Mouse (Mus musculus) liver, embryonic 13.5 days (tissue): ENCODE data around the gene Ddx10. TPM values are rescaled to one million over a fixed set of nuclear protein-coding genes. Genes with fewer than 3 reads are reported as not detected.
"Not testable (repeated sequence)": the region's sequence is repeated elsewhere in the genome, so short reads cannot be mapped to it uniquely, and the experiment has no call there.

Source experiments
- ATAC-seq: fragments of 200-750 bp; cut with Nextera tagmentation; 2 replicates; pipeline ENCODE4 v1.8.0; 2017; ENCODE audit warnings: low read depth, mild to moderate bottlenecking, moderate number of reproducible peaks, moderate library complexity
- DNase-seq: peaks from one replicate; pipeline ENCODE4 v3.0.0; 2022
- H3K27ac ChIP-seq: fragments of 300-500 bp; sonication (generic); 2 replicates; pipeline ENCODE4 v1.5.1; 2015; ENCODE audit warnings: moderate library complexity, mild to moderate bottlenecking, inconsistent platforms
- H3K27me3 ChIP-seq: fragments of 300-500 bp; sonication (generic); 2 replicates; pipeline ENCODE4 v1.6.1; 2015; ENCODE audit warnings: mild to moderate bottlenecking, inconsistent platforms
- H3K36me3 ChIP-seq: fragments of 300-500 bp; sonication (generic); 2 replicates; pipeline ENCODE4 v1.6.1; 2015; ENCODE audit warnings: mild to moderate bottlenecking, inconsistent platforms
- H3K4me1 ChIP-seq: fragments of 300-500 bp; sonication (generic); replicated peaks from 2 replicates; pipeline ENCODE4 v1.6.1; 2015; ENCODE audit warnings: inconsistent platforms
- H3K4me2 ChIP-seq: fragments of 300-500 bp; sonication (generic); 2 replicates; pipeline ENCODE4 v1.6.1; 2015; ENCODE audit warnings: inconsistent platforms, mild to moderate bottlenecking, moderate library complexity
- H3K4me3 ChIP-seq: fragments of 300-500 bp; sonication (generic); replicated peaks from 2 replicates; pipeline ENCODE4 v1.5.1; 2015; ENCODE audit warnings: mild to moderate bottlenecking, inconsistent platforms
- H3K9ac ChIP-seq: fragments of 300-500 bp; sonication (generic); 2 replicates; pipeline ENCODE4 v1.6.1; 2015; ENCODE audit warnings: mild to moderate bottlenecking, inconsistent platforms
- H3K9me3 ChIP-seq: fragments of 300-500 bp; sonication (generic); replicated peaks from 2 replicates; pipeline ENCODE4 v1.6.1; 2016; ENCODE audit warnings: inconsistent platforms
- WGBS: fragments of 180-500 bp; shearing (Covaris S2); methylation state at CpG from one replicate; pipeline ENCODE4 v1.1.7; 2015; ENCODE audit not compliant: insufficient replicate concordance; 5-methylcytosine and 5-hydroxymethylcytosine counted together
- polyA plus RNA-seq: library from polyadenylated mRNA; unstranded; fragments of >200 nt; fragmentation: Nextera tagmentation; extraction: Ambion mirVana; gene quantifications from 2 replicates; pipeline ENCODE4 v1.2.1, GENCODE M21; 2015

The Ddx10 gene
- polyA plus RNA-seq, 1 experiment from 2014 or later, result 18.7 TPM

GRCm38 (mm10) chr9:53143508-53143907, 104.3 kb downstream of the Ddx10 start:
- Histone ChIP-seq H3K9me3 (no peaks in the 10 kb centered on the region), H3K27ac (no peak overlapping the region), H3K36me3 (no peaks in the 10 kb centered on the region), H3K9ac (no peak overlapping the region), H3K4me1 (no peaks in the 10 kb centered on the region), H3K4me3 (no peak overlapping the region), H3K27me3 (no peaks in the 10 kb centered on the region), H3K4me2 (no peak overlapping the region)
- ATAC-seq, result no peak
- 84% methylated on average over 2 of the region's 2 CpGs for WGBS
- DNase-seq, result no peak

- not testable (repeated sequence) for H3K27ac ChIP-seq, H3K36me3 ChIP-seq, H3K9me3 ChIP-seq, DNase-seq, H3K27me3 ChIP-seq, H3K4me1 ChIP-seq, ATAC-seq, H3K4me2 ChIP-seq, H3K9ac ChIP-seq, H3K4me3 ChIP-seq
- WGBS, result 61% methylated on average over 1 of the region's 1 CpGs
These were observed 105.4 kb downstream of the Ddx10 start for GRCm38 (mm10) chr9:53142424-53142823.

GRCm38 (mm10) chr9:53140610-53141165, 107.2 kb downstream of the Ddx10 start:
- Histone ChIP-seq H3K4me1 (no peaks in the 10 kb centered on the region), H3K36me3 (no peaks in the 10 kb centered on the region), H3K4me3 (no peak overlapping the region), H3K9me3 (no peaks in the 10 kb centered on the region), H3K9ac (no peak overlapping the region), H3K27ac (no peak overlapping the region), H3K4me2 (no peak overlapping the region), H3K27me3 (no peaks in the 10 kb centered on the region)
- DNase-seq (no peak), ATAC-seq (no peak)
- WGBS, result 78% methylated on average over 8 of the region's 8 CpGs

GRCm38 (mm10) chr9:53132826-53133225, 115.0 kb downstream of the Ddx10 start:
- H3K9ac ChIP-seq, result no peak overlapping the region
- ATAC-seq, result no peak
- H3K9me3 ChIP-seq, result no peaks in the 10 kb centered on the region
- DNase-seq, result no peak
- no peaks in the 10 kb centered on the region for H3K27me3 ChIP-seq
- no peak overlapping the region for H3K27ac ChIP-seq
- no peak overlapping the region for H3K4me3 ChIP-seq
- WGBS, result 79% methylated on average over 1 of the region's 1 CpGs
- no peak overlapping the region for H3K4me2 ChIP-seq
- no peaks in the 10 kb centered on the region for H3K36me3 ChIP-seq
- no peaks in the 10 kb centered on the region for H3K4me1 ChIP-seq

DNA sequence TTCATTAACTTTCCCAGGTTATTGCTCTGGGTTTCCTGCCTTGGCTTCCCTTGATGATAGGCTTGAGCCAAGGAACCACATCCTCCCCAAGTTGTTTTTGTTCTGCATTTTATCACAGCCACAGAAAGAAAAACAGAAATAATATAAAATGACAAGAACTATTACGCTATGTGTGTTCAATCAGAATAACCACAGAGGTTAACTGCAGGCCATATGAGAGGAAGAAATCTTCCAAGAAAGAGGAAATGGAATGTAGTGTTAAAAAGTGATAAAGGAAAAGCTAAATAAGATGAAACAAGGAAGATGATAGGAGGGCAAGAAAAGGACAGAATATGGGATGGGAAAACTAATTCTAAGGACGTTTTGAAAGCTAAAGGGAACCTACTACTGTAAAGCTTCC, 117.4 kb downstream of the Ddx10 start:
- no peaks in the 10 kb centered on the region for H3K9me3 ChIP-seq
- DNase-seq, result no peak
- no peak for ATAC-seq
- no peak overlapping the region for H3K4me2 ChIP-seq
- no peaks in the 10 kb centered on the region for H3K4me1 ChIP-seq
- no peak overlapping the region for H3K9ac ChIP-seq
- no peak overlapping the region for H3K27ac ChIP-seq
- H3K4me3 ChIP-seq, result no peak overlapping the region
- H3K36me3 ChIP-seq, result 0 out of 2 replicates have a peak, but pooled peaks cover 3% of the 10 kb centered on the region
- no peaks in the 10 kb centered on the region for H3K27me3 ChIP-seq
- 48% methylated on average over 2 of the region's 2 CpGs for WGBS

DNA sequence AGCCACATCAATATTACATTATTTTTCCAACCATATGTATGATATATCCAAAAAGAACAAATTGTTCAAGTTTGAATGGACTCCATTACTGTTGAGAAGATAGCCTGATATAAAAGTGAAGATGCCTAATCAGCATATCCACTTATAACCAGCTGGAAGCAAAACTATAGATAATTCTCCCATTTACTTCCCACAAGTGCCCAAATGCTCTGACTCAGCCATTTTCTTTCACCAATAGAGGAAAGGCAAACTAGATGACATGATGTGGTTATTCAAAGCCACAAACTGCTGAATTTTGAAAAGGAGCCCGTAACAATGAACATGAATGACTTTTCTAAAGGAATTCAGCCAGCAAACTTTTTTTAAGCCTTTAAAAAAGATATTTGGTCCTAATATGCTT, 146.8 kb downstream of the Ddx10 start:
- no peak overlapping the region for H3K9ac ChIP-seq
- H3K27ac ChIP-seq, result no peak overlapping the region
- no peaks in the 10 kb centered on the region for H3K27me3 ChIP-seq
- DNase-seq (no peak), ATAC-seq (no peak)
- peaks cover 4% of the 10 kb centered on the region; the same call in 1 of the 2 replicates for H3K36me3 ChIP-seq
- no peak overlapping the region for H3K4me2 ChIP-seq
- H3K4me1 ChIP-seq, result peaks cover 3% of the 10 kb centered on the region; the same call in 1 of the 2 replicates
- WGBS, result 37% methylated on average over 1 of the region's 1 CpGs
- no peak overlapping the region for H3K4me3 ChIP-seq
- no peaks in the 10 kb centered on the region for H3K9me3 ChIP-seq

GRCm38 (mm10) chr9:53095319-53096165, 152.3 kb downstream of the Ddx10 start:
- peaks cover 4% of the 10 kb centered on the region; the same call in 1 of the 2 replicates for H3K36me3 ChIP-seq
- H3K9ac ChIP-seq, result no peak overlapping the region
- H3K27ac ChIP-seq, result no peak overlapping the region
- H3K4me1 ChIP-seq, result no peaks in the 10 kb centered on the region
- WGBS, result 74% methylated on average over 5 of the region's 5 CpGs
- no peaks in the 10 kb centered on the region for H3K9me3 ChIP-seq
- DNase-seq (no peak), ATAC-seq (no peak)
- H3K27me3 ChIP-seq, result no peaks in the 10 kb centered on the region
- H3K4me3 ChIP-seq, result no peak overlapping the region
- H3K4me2 ChIP-seq, result no peak overlapping the region

GRCm38 (mm10) chr9:53094536-53094935, 153.3 kb downstream of the Ddx10 start:
- no peaks in the 10 kb centered on the region for H3K9me3 ChIP-seq
- no peak overlapping the region for H3K4me3 ChIP-seq
- H3K4me1 ChIP-seq, result no peaks in the 10 kb centered on the region
- H3K27ac ChIP-seq, result no peak overlapping the region
- H3K4me2 ChIP-seq, result no peak overlapping the region
- H3K36me3 ChIP-seq, result peaks cover 4% of the 10 kb centered on the region; the same call in 1 of the 2 replicates
- ATAC-seq (no peak), DNase-seq (no peak)
- H3K9ac ChIP-seq, result no peak overlapping the region
- no peaks in the 10 kb centered on the region for H3K27me3 ChIP-seq
- WGBS, result 80% methylated on average over 7 of the region's 7 CpGs

- no peaks in the 10 kb centered on the region for H3K4me1 ChIP-seq
- H3K4me3 ChIP-seq, result no peak overlapping the region
- no peak overlapping the region for H3K9ac ChIP-seq
- no peak overlapping the region for H3K4me2 ChIP-seq
- WGBS, result 62% methylated on average over 3 of the region's 3 CpGs
- no peak for ATAC-seq
- H3K27ac ChIP-seq, result no peak overlapping the region
- no peak for DNase-seq
- H3K36me3 ChIP-seq, result no peaks in the 10 kb centered on the region
- no peaks in the 10 kb centered on the region for H3K9me3 ChIP-seq
- no peaks in the 10 kb centered on the region for H3K27me3 ChIP-seq
These were observed 170.2 kb downstream of the Ddx10 start for GRCm38 (mm10) chr9:53077626-53078025.

DNA sequence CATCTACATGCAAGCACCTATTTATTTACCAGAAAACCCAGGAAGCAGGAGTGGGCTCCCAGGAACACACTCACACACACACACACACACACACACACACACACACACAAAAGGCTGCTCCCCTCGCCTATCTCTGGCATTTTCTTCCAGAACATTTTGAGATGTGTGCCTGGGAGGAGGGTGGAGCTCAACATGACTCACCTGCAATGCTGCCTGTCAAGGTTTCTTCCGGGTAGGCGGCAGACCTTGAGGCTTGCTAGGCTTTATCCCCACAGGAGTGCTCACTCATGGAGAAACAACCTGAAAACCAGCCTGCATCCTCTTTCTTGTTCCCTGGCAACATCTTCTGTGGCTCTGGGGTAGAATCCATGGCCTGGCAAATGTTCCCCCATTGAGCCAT, 171.9 kb downstream of the Ddx10 start:
- Histone ChIP-seq H3K4me1 (no peaks in the 10 kb centered on the region), H3K4me3 (no peak overlapping the region), H3K36me3 (no peaks in the 10 kb centered on the region), H3K4me2 (no peak overlapping the region), H3K27ac (no peak overlapping the region), H3K9ac (no peak overlapping the region), H3K9me3 (no peaks in the 10 kb centered on the region), H3K27me3 (no peaks in the 10 kb centered on the region)
- ATAC-seq, result no peak
- no peak for DNase-seq
- 63% methylated on average over 3 of the region's 3 CpGs for WGBS

GRCm38 (mm10) chr9:53074443-53074842, 173.4 kb downstream of the Ddx10 start:
- 73% methylated on average over 3 of the region's 3 CpGs for WGBS
- Histone ChIP-seq H3K9me3 (no peaks in the 10 kb centered on the region), H3K27ac (no peak overlapping the region), H3K4me3 (no peak overlapping the region), H3K4me2 (no peak overlapping the region), H3K27me3 (no peaks in the 10 kb centered on the region), H3K9ac (no peak overlapping the region), H3K36me3 (no peaks in the 10 kb centered on the region), H3K4me1 (no peaks in the 10 kb centered on the region)
- no peak for DNase-seq
- ATAC-seq, result no peak
